Comparison of ENCODE assay signal across 19 mouse cellular contexts in genomic region chr6:94945715-94946114, GRCm38 (mm10).
"Had no signal": no experiment of that assay in that cellular context is flagged by ENCODE, and none has a peak within 500 bp of the region (broad histone marks: within the 10 kb centered on the region; RNA-seq: fewer than 3 reads in every experiment).

No protein-coding gene starts in this region.

- H3K4me1 ChIP-seq: liver, embryonic 12.5 days; liver, embryonic 15.5 days had no signal

- ATAC-seq: intestine, postnatal 0 days; liver, embryonic 12.5 days; lung, postnatal 0 days had no signal

- H3K4me2 ChIP-seq: limb, embryonic 13.5 days; liver, embryonic 12.5 days; liver, embryonic 15.5 days; midbrain, embryonic 11.5 days had no signal

- DNase-seq: kidney, adult 2 months; kidney, postnatal 14 days; kidney, postnatal 4 days; layer of hippocampus, postnatal 36 days; liver; lung, adult 2 months; midbrain, embryonic 14.5 days; thymus, adult 2 months; thymus, postnatal 14 days; thymus, postnatal 4 days had no signal

- H3K9ac ChIP-seq: limb, embryonic 13.5 days; liver, embryonic 12.5 days; liver, embryonic 15.5 days had no signal

- H3K9me3 ChIP-seq: limb, embryonic 13.5 days; liver, embryonic 12.5 days; liver, embryonic 15.5 days had no signal

- H3K4me3 ChIP-seq: left cerebral cortex, adult 2 months; limb, embryonic 13.5 days; liver, embryonic 12.5 days; liver, embryonic 15.5 days had no signal

- H3K36me3 ChIP-seq: limb, embryonic 13.5 days; liver, embryonic 12.5 days; liver, embryonic 15.5 days had no signal

- H3K27me3 ChIP-seq: limb, embryonic 13.5 days; liver, embryonic 12.5 days; liver, embryonic 15.5 days had no signal

- H3K27ac ChIP-seq: left cerebral cortex, adult 2 months; liver, embryonic 12.5 days; liver, embryonic 15.5 days; macrophage; stomach, postnatal 0 days had no signal
